In the genomic region with DNA sequence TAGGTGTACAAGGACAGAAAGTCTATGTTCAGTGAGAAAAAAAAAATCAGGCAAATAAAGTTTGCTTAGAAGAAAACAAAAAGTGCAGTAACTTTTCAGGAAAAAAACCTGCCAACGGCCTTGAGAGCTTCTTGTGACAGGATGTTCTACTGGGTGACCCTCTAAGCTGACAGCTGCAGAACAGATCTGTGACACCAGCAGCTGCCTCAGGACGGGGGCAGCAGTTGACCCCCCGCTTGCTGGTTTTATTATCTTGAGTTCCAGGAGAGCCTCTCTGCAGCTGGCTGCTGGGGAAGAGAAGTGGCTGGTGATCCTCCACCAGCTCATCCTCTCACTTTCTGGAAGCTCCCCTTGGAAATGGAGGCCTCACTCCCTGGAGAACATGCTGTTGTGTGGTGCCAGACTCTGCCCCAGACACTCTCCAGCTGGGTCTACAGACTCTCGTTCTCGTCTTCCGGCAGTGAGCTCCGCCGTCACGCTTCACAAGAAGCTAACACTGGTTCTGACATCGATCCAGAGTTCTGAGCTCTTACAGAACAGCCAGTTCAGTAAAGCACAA, we compare ENCODE assay signal across 11 mouse cellular contexts. TPM values are rescaled to one million over a fixed set of nuclear protein-coding genes. Genes with fewer than 3 reads are reported as not detected.
DNase-seq lines count a peak whose midpoint lies in the region; ATAC-seq and TF ChIP-seq lines count a peak whose summit lies in the region.
"Had no signal": no experiment of that assay in that cellular context is flagged by ENCODE, and none has a peak within 500 bp of the region (broad histone marks: within the 10 kb centered on the region; RNA-seq: fewer than 3 reads in every experiment).

No protein-coding gene starts in this region.

- no peaks in the 10 kb centered on the region for H3K27me3 ChIP-seq in liver, embryonic 11.5 days (replicated peaks; ENCODE audit: control insufficient read depth, insufficient read depth, low read length)
- no peaks in the 10 kb centered on the region for H3K27me3 ChIP-seq in liver, postnatal 0 days (ENCODE audit: insufficient read depth, low read length)

- no peak for TF ChIP-seq CTCF in liver, postnatal 0 days (IDR thresholded peaks at IDR 0.05; ENCODE audit: low read depth)
- no peak for TF ChIP-seq CTCF in layer of hippocampus, adult 2 months (conservative IDR thresholded peaks at IDR 0.05)

- 59% methylated on average over 10 of the region's 10 CpGs for WGBS in liver, embryonic 11.5 days
- 59% methylated on average over 10 of the region's 10 CpGs for WGBS in liver, postnatal 0 days (ENCODE audit: insufficient replicate concordance)

- H3K36me3 ChIP-seq in liver, embryonic 11.5 days (ENCODE audit: control insufficient read depth, insufficient read depth, low read length), result no peaks in the 10 kb centered on the region
- no peaks in the 10 kb centered on the region for H3K36me3 ChIP-seq in liver, postnatal 0 days (replicated peaks; ENCODE audit: insufficient read depth, low read length)

- no peaks in the 10 kb centered on the region for H3K9me3 ChIP-seq in liver, embryonic 11.5 days (ENCODE audit: control insufficient read depth, low read length)
- no peaks in the 10 kb centered on the region for H3K9me3 ChIP-seq in liver, postnatal 0 days (ENCODE audit: low read length)
- H3K9me3 ChIP-seq: megakaryocyte, embryonic 14.5 days had no signal

- no peak for ATAC-seq in liver, embryonic 11.5 days (replicated peaks; ENCODE audit: low FRiP score)
- ATAC-seq in liver, postnatal 0 days, result no peak

- no peak for DNase-seq in liver, embryonic 11.5 days (ENCODE audit: low spot score)
- DNase-seq in liver, postnatal 0 days, result no peak
- DNase-seq in heart, adult 9 months (ENCODE audit: low spot score in 2 of 2), result peak; percentile 20 to 28
- DNase-seq in kidney, postnatal 10 days, result peak; percentile 34
- DNase-seq in testis, postnatal 14 days (ENCODE audit: low spot score), result peak; percentile 38
- no peak for DNase-seq in spleen, postnatal 36 days (ENCODE audit: low spot score in 2 of 2)
- no peak for DNase-seq in layer of hippocampus, adult 2 months (ENCODE audit: low spot score in 2 of 2)
- DNase-seq: cerebellum, adult 2 months had no signal

- TF ChIP-seq EP300 in liver, postnatal 0 days (IDR thresholded peaks at IDR 0.05; ENCODE audit: low read depth), result no peak

- H3K27ac ChIP-seq in liver, embryonic 11.5 days (ENCODE audit: low read depth, low read length), result peak overlapping the region; percentile 7; the same call in 1 of the 2 replicates
- no peak overlapping the region for H3K27ac ChIP-seq in liver, postnatal 0 days (ENCODE audit: low read depth)
- H3K27ac ChIP-seq in layer of hippocampus, adult 2 months, result no peak overlapping the region
- H3K27ac ChIP-seq: left cerebral cortex, adult 2 months had no signal

- no peak overlapping the region for H3K4me3 ChIP-seq in liver, embryonic 11.5 days (ENCODE audit: low read depth, low read length)
- no peak overlapping the region for H3K4me3 ChIP-seq in liver, postnatal 0 days (ENCODE audit: low read depth, low read length)
- H3K4me3 ChIP-seq in layer of hippocampus, adult 2 months, result no peak overlapping the region
- H3K4me3 ChIP-seq: left cerebral cortex, adult 2 months; megakaryocyte, embryonic 14.5 days had no signal

- H3K4me2 ChIP-seq in liver, embryonic 11.5 days, result 0 out of 2 replicates have a peak overlapping the region, but pooled peaks have one; percentile 25
- no peak overlapping the region for H3K4me2 ChIP-seq in liver, postnatal 0 days (ENCODE audit: low read depth, low read length)

- no peak overlapping the region for H3K9ac ChIP-seq in liver, embryonic 11.5 days (ENCODE audit: low read depth, low read length)
- no peak overlapping the region for H3K9ac ChIP-seq in liver, postnatal 0 days (replicated peaks)

- H3K4me1 ChIP-seq in liver, embryonic 11.5 days (replicated peaks; ENCODE audit: control insufficient read depth, insufficient read depth, low read length), result peaks cover 9% of the 10 kb centered on the region
- no peaks in the 10 kb centered on the region for H3K4me1 ChIP-seq in liver, postnatal 0 days (ENCODE audit: insufficient read depth)

RNA-seq across cellular contexts. Expression of a gene that starts 33.3 kb away (rescaled TPM):
- polyA plus RNA-seq in liver, embryonic 11.5 days (2014; fragmentation: Nextera tagmentation; extraction: Ambion mirVana), result 88.9 and 91.0 TPM in 2 replicates
- polyA plus RNA-seq in liver, postnatal 0 days (2015; fragmentation: Nextera tagmentation; extraction: Ambion mirVana), result 40.2 and 40.8 TPM in 2 replicates
- 10 to 100 TPM in 1 of 2 experiments, 1 to 10 TPM in 1; 8.5 to 10.7 TPM for total RNA-seq in layer of hippocampus, adult 2 months (2021)

RNA-seq across cellular contexts. Expression of a gene that starts 33.8 kb away (rescaled TPM):
- 0.49 and 0.55 TPM in 2 replicates for polyA plus RNA-seq in liver, embryonic 11.5 days (2014; fragmentation: Nextera tagmentation; extraction: Ambion mirVana)
- 0.08 and 0.15 TPM in 2 replicates for polyA plus RNA-seq in liver, postnatal 0 days (2015; fragmentation: Nextera tagmentation; extraction: Ambion mirVana)
- 1 to 10 TPM; 4.4 to 5.4 TPM for total RNA-seq in layer of hippocampus, adult 2 months (2021)
- total RNA-seq: adrenal gland, adult 18-20 months had no signal

Comparison
In these comparisons a context has a peak if more than half of its experiments do, and no peak if none do; other contexts are left out.
1. DNase-seq: peak in heart, adult 9 months (2 of 2), kidney, postnatal 10 days (single experiment) and testis, postnatal 14 days (single experiment); none in liver, embryonic 11.5 days (single experiment), liver, postnatal 0 days (single experiment), spleen, postnatal 36 days (0 of 2) and layer of hippocampus, adult 2 months (0 of 2).